Mouse (Mus musculus): ENCODE data around the gene P2rx2. TPM values are rescaled to one million over a fixed set of nuclear protein-coding genes. Genes with fewer than 3 reads are reported as not detected.

The P2rx2 gene
- polyA plus RNA-seq, 1 experiment from 2014 or later, result 0.09 TPM

- no peak overlapping the region for H3K9ac ChIP-seq (replicated peaks)
- no peaks in the 10 kb centered on the region for H3K36me3 ChIP-seq (replicated peaks; ENCODE audit: insufficient read depth, low read length)
- H3K4me3 ChIP-seq (ENCODE audit: low read depth, low read length), result no peak overlapping the region
- H3K27ac ChIP-seq (ENCODE audit: low read depth), result no peak overlapping the region
- peaks cover 10% of the 10 kb centered on the region for H3K4me1 ChIP-seq (ENCODE audit: insufficient read depth)
- DNase-seq (no peak), ATAC-seq (no peak)
- WGBS (ENCODE audit: insufficient replicate concordance), result 63% methylated on average over 8 of the region's 8 CpGs
- no peaks in the 10 kb centered on the region for H3K9me3 ChIP-seq (ENCODE audit: low read length)
- TF ChIP-seq CTCF (IDR thresholded peaks at IDR 0.05; ENCODE audit: low read depth), result no peak
- TF ChIP-seq EP300 (IDR thresholded peaks at IDR 0.05; ENCODE audit: low read depth), result no peak
- peaks cover 24% of the 10 kb centered on the region for H3K27me3 ChIP-seq (ENCODE audit: insufficient read depth, low read length)
- no peak overlapping the region for H3K4me2 ChIP-seq (ENCODE audit: low read depth, low read length)
These were observed 4.0 kb upstream of the P2rx2 start for GRCm38 (mm10) chr5:110347006-110347405.

- WGBS (ENCODE audit: insufficient replicate concordance), result 47% methylated on average over 4 of the region's 4 CpGs
- DNase-seq (no peak), ATAC-seq (no peak)
- Histone ChIP-seq H3K9ac (replicated peaks) (no peak overlapping the region), H3K4me2 (ENCODE audit: low read depth, low read length) (no peak overlapping the region), H3K9me3 (ENCODE audit: low read length) (no peaks in the 10 kb centered on the region), H3K27me3 (ENCODE audit: insufficient read depth, low read length) (peaks cover 26% of the 10 kb centered on the region), H3K27ac (ENCODE audit: low read depth) (no peak overlapping the region), H3K4me3 (ENCODE audit: low read depth, low read length) (no peak overlapping the region), H3K4me1 (ENCODE audit: insufficient read depth) (peaks cover 10% of the 10 kb centered on the region), H3K36me3 (replicated peaks; ENCODE audit: insufficient read depth, low read length) (no peaks in the 10 kb centered on the region)
- TF ChIP-seq EP300 (IDR thresholded peaks at IDR 0.05; ENCODE audit: low read depth) (no peak), CTCF (IDR thresholded peaks at IDR 0.05; ENCODE audit: low read depth) (no peak)
These were observed 2.5 kb upstream of the P2rx2 start for GRCm38 (mm10) chr5:110345553-110345952.

GRCm38 (mm10) chr5:110344524-110344923, 1.5 kb upstream of the P2rx2 start, which contains the start of gene Lrcol1:
Gene Lrcol1 (plus strand): TSS chr5:110344730.
- DNase-seq (no peak), ATAC-seq (no peak)
- Histone ChIP-seq H3K36me3 (replicated peaks; ENCODE audit: insufficient read depth, low read length) (no peaks in the 10 kb centered on the region), H3K4me1 (ENCODE audit: insufficient read depth) (peaks cover 10% of the 10 kb centered on the region), H3K4me2 (ENCODE audit: low read depth, low read length) (no peak within 1 kb of the TSS), H3K27me3 (ENCODE audit: insufficient read depth, low read length) (peaks cover 26% of the 10 kb centered on the region), H3K4me3 (ENCODE audit: low read depth, low read length) (no peak within 1 kb of the TSS), H3K9ac (replicated peaks) (no peak within 1 kb of the TSS), H3K9me3 (ENCODE audit: low read length) (no peaks in the 10 kb centered on the region), H3K27ac (ENCODE audit: low read depth) (no peak within 1 kb of the TSS)
- WGBS (ENCODE audit: insufficient replicate concordance), result 71% methylated on average over 4 of the region's 4 CpGs
- TF ChIP-seq CTCF (IDR thresholded peaks at IDR 0.05; ENCODE audit: low read depth), result no peak
- no peak for TF ChIP-seq EP300 (IDR thresholded peaks at IDR 0.05; ENCODE audit: low read depth)

- Histone ChIP-seq H3K9me3 (ENCODE audit: low read length) (no peaks in the 10 kb centered on the region), H3K9ac (replicated peaks) (no peak overlapping the region), H3K27ac (ENCODE audit: low read depth) (no peak overlapping the region), H3K27me3 (ENCODE audit: insufficient read depth, low read length) (peaks cover 18% of the 10 kb centered on the region), H3K4me1 (ENCODE audit: insufficient read depth) (peaks cover 10% of the 10 kb centered on the region), H3K36me3 (replicated peaks; ENCODE audit: insufficient read depth, low read length) (peaks cover 23% of the 10 kb centered on the region), H3K4me2 (ENCODE audit: low read depth, low read length) (no peak overlapping the region), H3K4me3 (ENCODE audit: low read depth, low read length) (no peak overlapping the region)
- DNase-seq, result no peak
- ATAC-seq, result no peak
- TF ChIP-seq EP300 (IDR thresholded peaks at IDR 0.05; ENCODE audit: low read depth), result no peak
- TF ChIP-seq CTCF (IDR thresholded peaks at IDR 0.05; ENCODE audit: low read depth), result no peak
- 73% methylated on average over 2 of the region's 2 CpGs for WGBS (ENCODE audit: insufficient replicate concordance)
These were observed 4.2 kb downstream of the P2rx2 start for GRCm38 (mm10) chr5:110338792-110339191.

- H3K4me3 ChIP-seq (ENCODE audit: low read depth, low read length), result no peak overlapping the region
- TF ChIP-seq EP300 (IDR thresholded peaks at IDR 0.05; ENCODE audit: low read depth), result no peak
- ATAC-seq (no peak), DNase-seq (no peak)
- H3K4me1 ChIP-seq (ENCODE audit: insufficient read depth), result no peaks in the 10 kb centered on the region
- WGBS (ENCODE audit: insufficient replicate concordance), result 67% methylated on average over 3 of the region's 3 CpGs
- H3K27me3 ChIP-seq (ENCODE audit: insufficient read depth, low read length), result no peaks in the 10 kb centered on the region
- H3K36me3 ChIP-seq (replicated peaks; ENCODE audit: insufficient read depth, low read length), result peaks cover 43% of the 10 kb centered on the region
- H3K4me2 ChIP-seq (ENCODE audit: low read depth, low read length), result no peak overlapping the region
- no peak overlapping the region for H3K9ac ChIP-seq (replicated peaks)
- H3K9me3 ChIP-seq (ENCODE audit: low read length), result no peaks in the 10 kb centered on the region
- no peak overlapping the region for H3K27ac ChIP-seq (ENCODE audit: low read depth)
These were observed 12.5 kb downstream of the P2rx2 start for GRCm38 (mm10) chr5:110330508-110330907.

GRCm38 (mm10) chr5:110313127-110313526, 29.9 kb downstream of the P2rx2 start:
- Histone ChIP-seq H3K4me1 (ENCODE audit: insufficient read depth) (no peaks in the 10 kb centered on the region), H3K9ac (replicated peaks) (no peak overlapping the region), H3K36me3 (replicated peaks; ENCODE audit: insufficient read depth, low read length) (peaks cover 41% of the 10 kb centered on the region), H3K4me3 (ENCODE audit: low read depth, low read length) (no peak overlapping the region), H3K4me2 (ENCODE audit: low read depth, low read length) (no peak overlapping the region), H3K27me3 (ENCODE audit: insufficient read depth, low read length) (no peaks in the 10 kb centered on the region), H3K9me3 (ENCODE audit: low read length) (no peaks in the 10 kb centered on the region), H3K27ac (ENCODE audit: low read depth) (no peak overlapping the region)
- TF ChIP-seq EP300 (IDR thresholded peaks at IDR 0.05; ENCODE audit: low read depth), result no peak
- TF ChIP-seq CTCF (IDR thresholded peaks at IDR 0.05; ENCODE audit: low read depth), result no peak
- no peak for DNase-seq
- no peak for ATAC-seq
- WGBS (ENCODE audit: insufficient replicate concordance), result 89% methylated on average over 3 of the region's 3 CpGs

GRCm38 (mm10) chr5:110308861-110309260, 34.2 kb downstream of the P2rx2 start:
- H3K36me3 ChIP-seq (replicated peaks; ENCODE audit: insufficient read depth, low read length), result peaks cover 64% of the 10 kb centered on the region
- no peaks in the 10 kb centered on the region for H3K9me3 ChIP-seq (ENCODE audit: low read length)
- TF ChIP-seq CTCF (IDR thresholded peaks at IDR 0.05; ENCODE audit: low read depth) (no peak), EP300 (IDR thresholded peaks at IDR 0.05; ENCODE audit: low read depth) (no peak)
- H3K27me3 ChIP-seq (ENCODE audit: insufficient read depth, low read length), result no peaks in the 10 kb centered on the region
- DNase-seq, result no peak
- H3K4me1 ChIP-seq (ENCODE audit: insufficient read depth), result no peaks in the 10 kb centered on the region
- H3K27ac ChIP-seq (ENCODE audit: low read depth), result no peak overlapping the region
- ATAC-seq, result no peak
- no peak overlapping the region for H3K9ac ChIP-seq (replicated peaks)
- H3K4me3 ChIP-seq (ENCODE audit: low read depth, low read length), result no peak overlapping the region
- H3K4me2 ChIP-seq (ENCODE audit: low read depth, low read length), result no peak overlapping the region
- WGBS (ENCODE audit: insufficient replicate concordance), result 92% methylated on average over 7 of the region's 7 CpGs
